Mouse (Mus musculus): ENCODE results near the gene Cd276. TPM values are rescaled to one million over a fixed set of nuclear protein-coding genes. Genes with fewer than 3 reads are reported as not detected.

Cd276 gene
- total and polyA plus RNA-seq, 2 experiments from 2014 or later, result 16.5 to 23.1 TPM

DNA sequence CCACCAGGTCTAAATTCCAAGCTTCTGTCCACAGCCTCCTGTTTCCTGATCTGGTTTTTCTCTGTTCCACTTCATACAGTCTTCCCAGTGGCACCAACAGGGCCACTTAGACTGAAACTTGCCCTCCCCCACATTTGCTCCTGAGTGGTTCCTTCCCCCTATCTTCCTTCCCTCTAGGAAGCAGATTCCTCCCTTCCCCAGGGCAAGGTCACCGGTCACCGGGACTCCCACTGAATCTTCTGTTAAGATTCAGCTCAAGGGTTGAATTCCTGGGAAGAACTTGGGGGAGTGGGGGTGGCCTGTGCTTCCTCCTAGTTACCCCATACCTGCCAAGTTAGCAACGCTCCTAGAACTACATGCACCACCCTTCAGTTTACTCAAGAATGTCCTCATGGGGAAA, 68.2 kb downstream of the Cd276 start:
- Histone ChIP-seq H3K9me3 (ENCODE audit: low read length) (no peaks in the 10 kb centered on the region), H3K27ac (no peak overlapping the region), H3K9ac (replicated peaks; ENCODE audit: low read length) (no peak overlapping the region), H3K36me3 (ENCODE audit: insufficient read depth, low read length) (no peaks in the 10 kb centered on the region), H3K4me1 (ENCODE audit: insufficient read depth, low read length) (peaks cover 10% of the 10 kb centered on the region), H3K4me2 (ENCODE audit: low read depth, low read length) (peak overlapping the region; percentile 75), H3K4me3 (ENCODE audit: low read length) (no peak overlapping the region), H3K27me3 (ENCODE audit: insufficient read depth, low read length) (0 out of 2 replicates have a peak, but pooled peaks cover 4% of the 10 kb centered on the region)
- DNase-seq (ENCODE audit: low spot score), result no peak
- 18% methylated on average over 3 of the region's 3 CpGs for WGBS
- TF ChIP-seq CTCF (IDR thresholded peaks at IDR 0.05; ENCODE audit: low read depth), result no peak
- no peak for ATAC-seq

Other genes with a start within 250 kb of the Cd276 start
- 11.9 and 13.8 TPM in 2 replicates for gene Loxl1, start 242.3 kb downstream of the Cd276 start, total RNA-seq (2014; rRNA removed)
- gene Loxl1, start 242.3 kb downstream of the Cd276 start, polyA plus RNA-seq (2015; fragmentation: Nextera tagmentation; extraction: Ambion mirVana), result 9.1 and 9.7 TPM in 2 replicates
- not detected in 2 replicates for gene Tbc1d21, start 185.0 kb downstream of the Cd276 start, total RNA-seq (2014; rRNA removed)
- not detected in 2 replicates for gene Tbc1d21, start 185.0 kb downstream of the Cd276 start, polyA plus RNA-seq (2015; fragmentation: Nextera tagmentation; extraction: Ambion mirVana)
- 106 and 127 TPM in 2 replicates for gene Insyn1, start 66.8 kb downstream of the Cd276 start, total RNA-seq (2014; rRNA removed)
- gene Insyn1, start 66.8 kb downstream of the Cd276 start, polyA plus RNA-seq (2015; fragmentation: Nextera tagmentation; extraction: Ambion mirVana), result 7.4 and 8.7 TPM in 2 replicates
- 598 and 874 TPM in 2 replicates for gene Nptn, start 26.8 kb upstream of the Cd276 start, total RNA-seq (2014; rRNA removed)
- gene Nptn, start 26.8 kb upstream of the Cd276 start, polyA plus RNA-seq (2015; fragmentation: Nextera tagmentation; extraction: Ambion mirVana), result 267 and 268 TPM in 2 replicates
- gene Rec114, start 188.5 kb upstream of the Cd276 start, total RNA-seq (2014; rRNA removed), result 1.0 and 6.7 TPM in 2 replicates
- gene Rec114, start 188.5 kb upstream of the Cd276 start, polyA plus RNA-seq (2015; fragmentation: Nextera tagmentation; extraction: Ambion mirVana), result 2.0 TPM in 2 replicates

Measured in hindbrain, postnatal 0 days (tissue).